Mouse (Mus musculus) limb, embryonic 15.5 days (tissue): Measurements from ENCODE around the gene Stk39. TPM values are rescaled to one million over a fixed set of nuclear protein-coding genes. Genes with fewer than 3 reads are reported as not detected.
A peak's percentile ranks its signal among the peaks of the same experiment; 100 is the strongest.
"Not testable (repeated sequence)": the region's sequence is repeated elsewhere in the genome, so short reads cannot be mapped to it uniquely, and the experiment has no call there.

ENCODE experiments used
- ATAC-seq: fragments of 200-750 bp; cut with Nextera tagmentation; 2 replicates; pipeline ENCODE4 v1.8.0; 2017; ENCODE audit warnings: low read depth, moderate TSS enrichment; ENCODE audit not compliant: insufficient number of reproducible peaks, low FRiP score, low TSS enrichment
- H3K27ac ChIP-seq: fragments of 300-500 bp; sonication (generic); 2 replicates; pipeline ENCODE4 v1.5.1; 2015; ENCODE audit warnings: moderate library complexity, mild to moderate bottlenecking, inconsistent platforms
- H3K27me3 ChIP-seq: fragments of 300-500 bp; sonication (generic); 2 replicates; pipeline ENCODE4 v1.6.1; 2015; ENCODE audit warnings: inconsistent platforms
- H3K36me3 ChIP-seq: fragments of 300-500 bp; sonication (generic); 2 replicates; pipeline ENCODE4 v1.6.1; 2015; ENCODE audit warnings: inconsistent platforms
- H3K4me1 ChIP-seq: fragments of 300-500 bp; sonication (generic); 2 replicates; pipeline ENCODE4 v1.6.1; 2015; ENCODE audit warnings: inconsistent platforms
- H3K4me2 ChIP-seq: fragments of 300-500 bp; sonication (generic); 2 replicates; pipeline ENCODE4 v1.6.1; 2015; ENCODE audit warnings: mild to moderate bottlenecking, inconsistent platforms
- H3K4me3 ChIP-seq: fragments of 300-500 bp; sonication (generic); 2 replicates; pipeline ENCODE4 v1.5.1; 2015; ENCODE audit warnings: mild to moderate bottlenecking, inconsistent platforms
- H3K9ac ChIP-seq: fragments of 300-500 bp; sonication (generic); 2 replicates; pipeline ENCODE4 v1.6.1; 2015; ENCODE audit warnings: inconsistent platforms
- H3K9me3 ChIP-seq: fragments of 300-500 bp; sonication (generic); 2 replicates; pipeline ENCODE4 v1.6.1; 2016; ENCODE audit warnings: inconsistent platforms
- WGBS: fragments of 180-500 bp; shearing (Covaris S2); methylation state at CpG from one replicate; pipeline ENCODE4 v1.1.7; 2015; 5-methylcytosine and 5-hydroxymethylcytosine counted together
- polyA plus RNA-seq: library from polyadenylated mRNA; unstranded; fragments of >200 nt; fragmentation: Nextera tagmentation; extraction: Ambion mirVana; gene quantifications from 2 replicates; pipeline ENCODE4 v1.2.1, GENCODE M21; 2015

The Stk39 gene
- polyA plus RNA-seq, 1 experiment from 2014 or later, result 14.0 TPM

DNA sequence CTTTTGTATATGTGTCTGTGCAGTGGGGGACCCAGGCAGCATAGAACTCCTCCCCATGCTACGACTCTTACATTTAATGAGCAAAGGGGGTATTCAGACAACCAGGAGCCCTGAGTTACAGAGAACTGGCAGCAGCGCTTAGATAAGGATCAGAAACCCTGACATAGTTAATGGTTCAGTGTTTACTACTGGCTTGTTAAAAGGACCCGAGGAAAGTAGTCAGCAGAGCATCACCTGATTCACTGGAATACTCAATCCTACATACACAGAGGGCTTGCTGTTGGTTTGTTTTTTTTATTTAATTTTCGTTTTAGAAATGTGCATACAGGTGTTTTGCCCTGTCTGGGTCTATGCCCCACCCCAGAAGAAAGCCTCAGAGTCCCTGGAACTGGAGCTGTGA lies 217.3 kb downstream of the Stk39 start:
- WGBS, result 45% methylated on average over 4 of the region's 4 CpGs
- Histone ChIP-seq H3K9ac (no peak overlapping the region), H3K36me3 (no peaks in the 10 kb centered on the region), H3K4me2 (no peak overlapping the region), H3K27me3 (no peaks in the 10 kb centered on the region), H3K4me3 (no peak overlapping the region), H3K4me1 (no peaks in the 10 kb centered on the region), H3K9me3 (no peaks in the 10 kb centered on the region), H3K27ac (no peak overlapping the region)
- no peak for ATAC-seq

DNA sequence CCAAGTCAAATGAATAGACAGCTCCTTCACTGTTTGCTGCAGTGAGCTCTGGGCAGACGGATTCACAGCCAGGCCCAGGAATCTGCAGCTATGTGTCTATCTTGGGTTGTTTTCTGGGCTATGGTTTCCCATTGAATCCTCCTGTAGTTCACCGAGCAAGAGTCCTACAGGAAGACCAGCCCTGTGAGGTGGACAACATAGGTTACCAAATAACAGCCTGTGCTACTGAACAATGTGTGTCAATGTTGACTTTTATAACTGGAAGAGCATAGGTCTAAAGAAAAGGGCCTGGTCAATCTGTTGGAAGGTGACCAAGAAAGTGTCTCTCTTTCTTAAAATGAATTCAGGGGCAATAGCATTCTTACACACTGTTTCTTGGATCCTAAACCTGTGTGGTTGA lies 218.8 kb downstream of the Stk39 start:
- H3K27me3 ChIP-seq, result no peaks in the 10 kb centered on the region
- peaks cover under 1% of the 10 kb centered on the region; the same call in 1 of the 2 replicates for H3K36me3 ChIP-seq
- H3K4me2 ChIP-seq, result no peak overlapping the region
- H3K4me1 ChIP-seq, result no peaks in the 10 kb centered on the region
- H3K27ac ChIP-seq, result no peak overlapping the region
- H3K4me3 ChIP-seq, result no peak overlapping the region
- H3K9me3 ChIP-seq, result no peaks in the 10 kb centered on the region
- WGBS, result 92% methylated on average over 2 of the region's 2 CpGs
- no peak overlapping the region for H3K9ac ChIP-seq
- ATAC-seq, result no peak

DNA sequence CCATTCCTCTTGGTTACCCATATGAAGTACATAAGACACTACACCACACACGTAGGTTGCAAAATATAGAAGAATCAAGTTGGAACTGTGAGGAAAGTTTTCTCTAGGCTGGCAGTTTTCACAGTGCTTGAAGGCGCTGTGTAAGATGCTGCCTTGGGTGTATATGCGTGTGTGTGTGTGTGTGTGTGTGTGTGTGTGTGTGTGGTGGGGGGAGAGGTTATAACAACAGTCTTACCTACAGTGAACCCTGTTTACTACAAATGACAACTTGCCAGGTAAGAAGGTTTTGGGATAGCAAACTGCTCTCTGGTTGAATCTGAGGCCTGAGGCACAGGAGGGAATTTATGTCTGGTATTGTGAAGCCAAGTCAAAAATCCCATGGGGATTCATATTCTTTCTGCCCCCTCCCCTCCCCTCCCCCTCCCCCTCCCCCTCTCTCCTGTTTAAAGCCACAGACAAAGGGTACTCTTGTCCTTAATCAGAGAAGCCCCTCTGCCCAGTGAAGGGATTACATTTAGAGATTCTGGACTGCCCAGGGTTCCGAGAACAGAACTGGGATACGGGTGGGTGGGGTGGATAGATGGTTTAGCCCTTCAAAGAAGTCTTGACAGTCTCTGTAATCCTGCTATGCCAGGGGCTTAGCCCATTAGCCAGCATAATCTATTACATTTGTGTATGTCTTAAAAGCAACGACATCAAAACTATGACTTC lies 219.9 kb downstream of the Stk39 start:
- Histone ChIP-seq H3K27me3 (no peaks in the 10 kb centered on the region), H3K9ac (no peak overlapping the region), H3K27ac (no peak overlapping the region), H3K4me3 (no peak overlapping the region), H3K9me3 (no peaks in the 10 kb centered on the region), H3K4me1 (no peaks in the 10 kb centered on the region), H3K4me2 (no peak overlapping the region), H3K36me3 (peaks cover 2% of the 10 kb centered on the region; the same call in 1 of the 2 replicates)
- WGBS, result 89% methylated on average over 6 of the region's 6 CpGs
- ATAC-seq, result no peak

DNA sequence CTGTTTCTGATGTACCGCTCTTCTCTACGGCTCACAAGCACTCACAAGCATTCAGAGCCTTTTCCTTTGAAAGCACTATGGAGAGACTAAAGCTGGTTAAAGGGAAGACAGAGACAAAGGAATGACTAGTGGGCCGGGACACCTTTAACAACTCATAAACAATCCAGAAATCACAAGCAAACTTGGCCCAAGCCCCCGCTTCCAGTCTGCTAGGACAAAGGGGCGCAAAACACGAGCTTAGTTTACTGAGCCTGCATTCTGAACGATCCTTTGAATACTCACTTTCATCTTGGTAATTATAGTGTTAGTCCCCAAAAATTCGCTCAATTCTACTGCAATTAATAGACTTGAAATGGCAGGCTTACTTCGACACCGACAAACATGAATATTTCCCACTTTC lies 221.2 kb downstream of the Stk39 start:
- Histone ChIP-seq H3K9ac (no peak overlapping the region), H3K27me3 (no peaks in the 10 kb centered on the region), H3K4me3 (no peak overlapping the region), H3K36me3 (peaks cover 2% of the 10 kb centered on the region; the same call in 1 of the 2 replicates), H3K4me2 (no peak overlapping the region), H3K9me3 (no peaks in the 10 kb centered on the region), H3K27ac (no peak overlapping the region), H3K4me1 (0 out of 2 replicates have a peak, but pooled peaks cover 2% of the 10 kb centered on the region)
- ATAC-seq, result no peak
- WGBS, result 78% methylated on average over 10 of the region's 10 CpGs

DNA sequence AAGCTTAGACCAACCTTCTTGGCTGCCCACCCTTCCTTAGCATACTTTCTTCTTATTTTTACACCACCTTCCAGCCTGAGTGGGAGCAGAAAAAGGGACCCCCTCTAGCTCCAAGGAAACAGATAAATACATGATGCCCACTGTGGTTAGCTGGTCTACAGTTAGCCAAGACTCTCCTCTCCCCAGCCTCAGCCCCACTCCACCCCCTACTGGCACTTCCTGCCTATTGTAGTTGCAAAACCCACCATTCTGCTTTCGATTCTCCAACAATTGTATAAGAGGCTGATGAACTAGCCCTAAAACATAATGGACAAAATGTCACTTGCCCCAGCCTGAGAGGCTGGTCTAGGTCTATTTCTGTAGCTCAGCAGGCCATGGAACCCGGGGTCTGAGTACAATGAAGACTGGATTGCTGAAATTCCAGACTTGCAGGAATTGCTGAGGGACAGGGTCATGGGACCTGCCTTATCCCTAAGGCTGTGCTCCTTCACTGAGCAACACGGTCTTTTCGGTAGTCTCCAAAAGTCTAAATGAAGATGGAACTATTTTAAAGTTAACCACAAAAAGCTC lies 222.1 kb downstream of the Stk39 start:
- peaks cover 2% of the 10 kb centered on the region; the same call in 1 of the 2 replicates for H3K36me3 ChIP-seq

DNA sequence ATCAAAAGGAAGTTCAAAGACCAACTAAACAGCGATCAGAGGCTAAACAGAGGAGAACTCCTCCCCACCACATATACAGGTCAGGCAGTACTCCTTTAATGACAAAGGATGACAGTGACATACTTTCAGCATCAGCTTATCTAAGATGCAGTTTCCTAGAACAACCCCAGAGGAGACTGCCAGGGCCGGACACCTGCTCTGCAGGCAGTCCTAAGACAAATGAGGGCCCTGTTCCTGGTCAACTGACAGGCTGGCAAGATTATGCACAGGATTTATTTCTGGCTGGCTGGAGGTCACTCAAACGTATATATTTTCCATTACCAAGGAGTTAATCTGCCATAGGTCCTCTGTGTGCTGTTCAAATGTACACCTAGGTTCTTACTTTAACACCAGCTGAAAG lies 225.8 kb downstream of the Stk39 start:
- Histone ChIP-seq H3K9me3 (no peaks in the 10 kb centered on the region), H3K4me3 (no peak overlapping the region), H3K36me3 (peaks cover 2% of the 10 kb centered on the region; the same call in 1 of the 2 replicates), H3K27ac (no peak overlapping the region), H3K27me3 (no peaks in the 10 kb centered on the region), H3K4me2 (no peak overlapping the region), H3K9ac (no peak overlapping the region), H3K4me1 (0 out of 2 replicates have a peak, but pooled peaks cover 6% of the 10 kb centered on the region)
- 52% methylated on average over 3 of the region's 3 CpGs for WGBS
- ATAC-seq, result no peak

More for the DNA sequence above, 222.1 kb downstream of the Stk39 start:
- Histone ChIP-seq H3K4me3 (no peak overlapping the region), H3K4me1 (0 out of 2 replicates have a peak, but pooled peaks cover 2% of the 10 kb centered on the region), H3K9me3 (no peaks in the 10 kb centered on the region), H3K4me2 (no peak overlapping the region), H3K9ac (no peak overlapping the region), H3K27ac (no peak overlapping the region), H3K27me3 (no peaks in the 10 kb centered on the region)
- no peak for ATAC-seq
- 77% methylated on average over 4 of the region's 4 CpGs for WGBS

DNA sequence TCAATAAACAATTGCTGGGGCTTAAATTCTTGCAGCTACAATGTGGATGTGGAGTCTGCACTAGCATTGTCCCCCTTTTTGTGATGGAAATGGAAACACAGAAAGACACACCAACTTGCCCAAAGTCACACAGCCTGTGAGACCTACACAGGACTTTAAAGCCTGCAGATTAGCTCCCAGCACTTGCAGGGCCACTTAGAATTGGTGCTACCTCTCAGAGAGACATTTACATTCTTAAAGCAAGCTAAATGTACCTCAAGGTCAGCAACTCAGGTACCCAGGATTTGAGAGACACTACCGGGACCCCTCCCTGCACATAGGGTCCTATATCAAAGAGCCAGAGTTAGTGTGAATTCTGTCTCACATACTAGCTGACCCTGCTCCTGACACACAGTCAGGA lies 227.5 kb downstream of the Stk39 start:
- peaks cover 2% of the 10 kb centered on the region; the same call in 1 of the 2 replicates for H3K36me3 ChIP-seq

DNA sequence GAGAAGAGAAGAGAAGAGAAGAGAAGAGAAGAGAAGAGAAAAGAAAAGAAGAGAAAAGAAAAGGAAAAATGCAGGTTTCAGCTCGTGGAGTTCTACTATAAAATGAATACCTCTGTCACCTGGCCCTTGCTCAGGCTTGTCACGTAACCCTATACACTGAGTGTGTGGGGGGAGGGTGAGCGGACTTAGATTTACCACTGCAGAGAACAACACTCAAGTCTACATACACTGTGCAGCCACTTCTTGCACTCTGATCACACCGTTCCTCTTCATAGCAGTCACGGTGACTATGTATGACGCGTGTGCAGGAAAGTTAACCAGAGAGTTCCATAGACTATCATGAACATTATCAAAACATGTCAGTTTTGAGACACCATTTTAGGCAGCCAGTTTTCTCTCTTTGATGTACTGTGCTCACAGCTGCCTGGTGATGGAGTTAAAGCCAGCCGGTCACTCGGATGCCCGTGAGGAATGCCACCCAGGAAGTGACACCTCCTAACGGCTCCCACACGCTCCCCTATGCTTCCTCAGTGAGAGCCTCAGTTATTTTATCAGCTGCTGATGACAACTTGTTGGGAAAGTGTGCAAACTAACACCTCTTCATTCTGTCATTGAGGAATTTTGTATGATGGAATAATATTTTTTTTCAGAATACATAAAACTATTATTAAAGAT lies 228.1 kb downstream of the Stk39 start:
- H3K4me1 ChIP-seq, result 0 out of 2 replicates have a peak, but pooled peaks cover 6% of the 10 kb centered on the region
- peaks cover 2% of the 10 kb centered on the region; the same call in 1 of the 2 replicates for H3K36me3 ChIP-seq
- H3K27ac ChIP-seq, result no peak overlapping the region
- no peak for ATAC-seq
- WGBS, result 41% methylated on average over 12 of the region's 12 CpGs
- H3K9me3 ChIP-seq, result no peaks in the 10 kb centered on the region
- H3K27me3 ChIP-seq, result no peaks in the 10 kb centered on the region
- H3K9ac ChIP-seq, result no peak overlapping the region
- H3K4me2 ChIP-seq, result no peak overlapping the region
- H3K4me3 ChIP-seq, result no peak overlapping the region

More for the DNA sequence above, 227.5 kb downstream of the Stk39 start:
- no peak overlapping the region for H3K27ac ChIP-seq
- H3K9me3 ChIP-seq, result no peaks in the 10 kb centered on the region
- 55% methylated on average over 1 of the region's 1 CpGs for WGBS
- no peaks in the 10 kb centered on the region for H3K27me3 ChIP-seq
- no peak for ATAC-seq
- H3K4me1 ChIP-seq, result 0 out of 2 replicates have a peak, but pooled peaks cover 6% of the 10 kb centered on the region
- no peak overlapping the region for H3K4me3 ChIP-seq
- no peak overlapping the region for H3K9ac ChIP-seq
- no peak overlapping the region for H3K4me2 ChIP-seq

DNA sequence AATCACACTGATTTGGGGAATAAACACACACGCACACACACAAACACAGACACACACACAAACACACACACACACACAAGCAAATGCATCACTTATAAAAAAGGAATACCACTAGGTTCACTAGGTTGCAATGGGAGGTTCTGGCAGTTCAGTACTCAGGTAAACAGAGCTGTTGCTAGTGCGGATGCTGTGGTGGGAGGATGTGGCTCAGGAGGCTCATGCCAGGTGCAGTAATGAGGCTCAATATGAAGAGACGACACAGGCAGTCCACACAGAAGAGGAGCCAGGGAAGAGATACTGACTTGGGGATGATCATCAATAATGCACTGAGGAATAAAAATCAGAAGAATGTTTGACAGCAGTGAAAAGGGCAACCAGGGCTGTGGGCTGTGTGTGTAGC lies 228.8 kb downstream of the Stk39 start:
- WGBS, result 78% methylated on average over 3 of the region's 3 CpGs
- Histone ChIP-seq H3K36me3 (peaks cover 2% of the 10 kb centered on the region; the same call in 1 of the 2 replicates), H3K9ac (no peak overlapping the region), H3K4me1 (0 out of 2 replicates have a peak, but pooled peaks cover 6% of the 10 kb centered on the region), H3K4me2 (no peak overlapping the region), H3K9me3 (no peaks in the 10 kb centered on the region), H3K27me3 (no peaks in the 10 kb centered on the region), H3K27ac (no peak overlapping the region), H3K4me3 (no peak overlapping the region)
- 0 out of 2 replicates have a peak, but pooled peaks have one; percentile 30 for ATAC-seq

DNA sequence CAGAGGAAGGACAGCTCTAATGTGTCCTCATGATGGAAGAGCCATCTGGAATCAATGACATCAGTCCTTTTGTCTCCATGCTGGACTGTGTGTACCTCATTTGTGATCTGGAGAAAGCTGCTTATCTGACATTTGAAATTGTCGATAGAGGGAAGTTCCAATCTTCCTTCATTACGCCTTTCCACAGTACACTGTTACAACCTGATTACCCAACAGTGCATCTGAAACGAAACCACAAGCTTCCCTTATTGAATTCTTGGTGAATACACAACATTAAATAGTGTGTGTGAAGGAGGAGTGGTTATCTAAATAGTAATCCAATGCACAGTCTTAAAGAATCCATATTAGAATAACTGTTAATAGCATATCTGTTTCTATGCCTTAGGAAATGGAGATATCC lies 230.0 kb downstream of the Stk39 start:
- H3K27ac ChIP-seq, result no peak overlapping the region
- WGBS, result 90% methylated on average over 3 of the region's 3 CpGs
- H3K9ac ChIP-seq, result no peak overlapping the region
- no peaks in the 10 kb centered on the region for H3K9me3 ChIP-seq
- no peak overlapping the region for H3K4me2 ChIP-seq
- H3K36me3 ChIP-seq, result no peaks in the 10 kb centered on the region
- H3K27me3 ChIP-seq, result no peaks in the 10 kb centered on the region
- no peak for ATAC-seq
- no peak overlapping the region for H3K4me3 ChIP-seq
- H3K4me1 ChIP-seq, result 0 out of 2 replicates have a peak, but pooled peaks cover 6% of the 10 kb centered on the region

DNA sequence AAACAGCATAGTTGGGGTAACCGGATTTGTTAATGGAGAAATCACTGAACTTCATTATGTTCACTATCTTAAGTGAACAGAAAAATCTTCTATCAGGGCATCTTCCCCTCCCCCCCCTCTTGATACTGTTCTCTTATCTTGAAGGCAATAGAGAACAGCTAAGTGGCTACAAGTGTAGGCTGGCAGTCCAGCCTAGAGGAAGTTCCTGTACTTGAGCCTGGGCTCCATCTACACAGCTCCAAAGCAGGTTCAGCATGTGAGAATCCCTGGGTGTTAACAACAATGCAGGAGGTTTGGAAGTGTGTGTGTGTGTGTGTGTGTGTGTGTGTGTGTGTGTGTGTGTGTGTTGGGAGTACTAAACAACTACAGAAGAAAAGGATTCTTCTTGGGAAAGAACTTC lies 230.4 kb downstream of the Stk39 start:
- ATAC-seq, result no peak
- no peak overlapping the region for H3K27ac ChIP-seq
- 90% methylated on average over 1 of the region's 1 CpGs for WGBS

DNA sequence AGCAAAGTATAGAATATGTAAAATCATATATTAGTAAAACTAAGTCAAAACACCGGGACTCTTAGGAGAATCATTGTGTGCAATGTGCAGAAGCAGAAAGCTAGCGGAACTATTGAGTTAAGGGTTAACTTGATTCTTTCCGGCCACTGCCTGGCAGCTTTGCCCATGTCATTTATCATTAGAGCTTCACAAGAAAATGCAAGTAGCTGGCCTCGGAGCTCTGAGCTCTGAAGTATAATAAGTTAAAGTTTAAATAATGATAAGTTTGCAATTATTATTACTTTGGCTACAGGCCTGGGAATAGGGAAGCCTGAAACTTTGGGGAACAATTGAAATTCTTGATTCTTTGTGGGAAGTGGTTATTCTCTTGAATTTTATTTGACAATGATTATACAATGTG lies 232.7 kb downstream of the Stk39 start:
- H3K4me2 ChIP-seq, H3K9ac ChIP-seq, H3K9me3 ChIP-seq, ATAC-seq, H3K36me3 ChIP-seq, H3K4me3 ChIP-seq, H3K4me1 ChIP-seq, H3K27ac ChIP-seq, H3K27me3 ChIP-seq: not testable (repeated sequence)
- 48% methylated on average over 4 of the region's 4 CpGs for WGBS

More for the DNA sequence above, 230.4 kb downstream of the Stk39 start:
- no peak overlapping the region for H3K4me3 ChIP-seq
- H3K4me2 ChIP-seq, result no peak overlapping the region
- no peaks in the 10 kb centered on the region for H3K36me3 ChIP-seq
- H3K27me3 ChIP-seq, result no peaks in the 10 kb centered on the region
- no peaks in the 10 kb centered on the region for H3K9me3 ChIP-seq
- H3K4me1 ChIP-seq, result 0 out of 2 replicates have a peak, but pooled peaks cover 6% of the 10 kb centered on the region
- H3K9ac ChIP-seq, result no peak overlapping the region
